Mouse (Mus musculus) right cerebral cortex, postnatal 4 days (tissue): ENCODE results near the gene Szrd1.
A peak's percentile ranks its signal among the peaks of the same experiment; 100 is the strongest.

Source experiments
- DNase-seq: peaks from one replicate; pipeline ENCODE4 v3.0.0-alpha.2; 2022

The Szrd1 gene

DNA sequence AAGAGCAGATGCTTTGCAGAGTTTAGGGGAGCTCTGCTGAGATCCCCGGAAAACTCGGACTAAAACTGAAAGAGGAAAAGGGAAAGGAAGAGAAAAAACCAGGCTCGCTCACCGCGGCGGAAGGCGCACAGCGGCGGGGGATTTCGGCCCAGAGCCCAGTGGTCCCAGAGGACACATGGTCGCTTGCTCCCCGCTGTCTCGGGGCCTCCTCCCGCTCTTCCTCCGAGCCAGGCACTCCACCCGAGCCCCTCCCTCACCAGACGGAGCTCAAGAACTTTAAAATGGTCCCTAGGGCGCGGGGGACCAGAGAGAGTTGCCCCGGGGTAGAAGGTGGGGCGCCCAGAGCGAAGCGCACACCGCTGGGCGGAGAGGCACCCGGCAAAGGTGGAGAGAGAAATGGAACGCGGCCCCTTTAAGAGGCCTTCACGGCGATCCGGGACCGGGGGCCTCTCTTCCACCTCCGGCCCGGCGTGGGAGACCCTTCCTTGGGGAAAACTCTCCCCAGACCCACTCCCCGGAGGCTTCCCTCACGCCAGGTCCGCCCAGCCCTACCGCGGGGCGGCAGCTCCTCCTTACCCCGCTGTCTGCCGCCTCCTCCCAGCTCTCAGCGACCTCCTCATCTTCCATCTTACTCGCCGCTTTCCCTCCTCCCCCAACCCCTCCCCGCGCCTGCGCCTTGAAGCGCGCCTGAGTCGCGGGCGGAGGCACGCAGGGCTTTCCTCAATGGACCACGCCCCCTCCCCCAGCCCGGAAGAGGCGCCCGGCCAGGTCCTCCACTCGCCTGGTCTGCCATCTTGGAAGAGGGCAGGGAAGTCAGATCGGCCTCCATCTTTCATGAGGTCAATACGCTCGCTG is at the start of gene Szrd1:
Szrd1 (minus strand) TSS at position 660 of the 855 bp plus-strand sequence.
- peak; percentile 99 for DNase-seq

DNA sequence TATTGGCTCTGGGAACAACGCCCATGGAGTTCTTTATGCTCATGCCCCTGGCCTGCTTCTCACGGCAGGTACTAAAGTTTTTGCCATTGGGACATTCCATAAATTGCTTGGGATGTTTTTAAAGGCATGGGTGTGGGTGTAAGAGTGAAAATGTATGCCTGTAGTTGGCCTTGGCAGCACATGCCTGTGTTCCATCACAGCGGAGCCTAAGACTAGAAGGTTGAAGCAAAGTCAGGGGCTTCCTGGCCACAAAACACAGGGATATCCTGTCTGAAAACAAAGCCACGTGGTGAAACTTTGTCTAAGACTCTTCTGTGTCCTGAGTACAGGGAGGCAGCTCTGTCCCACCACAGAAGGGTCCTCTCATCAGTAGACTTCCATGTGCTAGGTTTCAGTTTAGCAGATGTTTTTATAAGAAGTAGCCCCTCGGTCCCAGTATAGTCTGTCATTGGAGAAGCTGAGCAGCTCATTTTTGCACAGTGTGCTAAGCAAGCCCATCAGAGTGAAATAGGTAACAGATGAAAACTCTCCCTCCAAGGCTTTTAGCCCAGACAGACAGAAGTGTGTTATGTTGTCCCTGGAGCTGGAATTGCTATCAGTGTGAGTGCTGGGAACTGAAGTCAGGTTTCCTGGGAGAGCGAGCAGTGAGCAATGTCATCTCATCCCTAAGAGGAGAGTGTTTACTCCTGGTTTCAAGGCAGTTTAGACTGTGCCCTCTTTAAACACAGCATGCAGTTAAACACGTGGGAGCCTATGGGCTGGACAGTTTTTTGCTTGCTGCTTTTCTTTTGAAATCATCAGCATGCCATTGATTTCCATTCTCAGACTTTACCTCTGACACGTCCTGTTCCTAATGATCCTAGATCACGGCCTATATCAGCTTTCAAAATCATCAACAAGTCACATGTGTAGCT is 47.6 kb upstream of the Szrd1 start:
- DNase-seq, result no peak

DNA sequence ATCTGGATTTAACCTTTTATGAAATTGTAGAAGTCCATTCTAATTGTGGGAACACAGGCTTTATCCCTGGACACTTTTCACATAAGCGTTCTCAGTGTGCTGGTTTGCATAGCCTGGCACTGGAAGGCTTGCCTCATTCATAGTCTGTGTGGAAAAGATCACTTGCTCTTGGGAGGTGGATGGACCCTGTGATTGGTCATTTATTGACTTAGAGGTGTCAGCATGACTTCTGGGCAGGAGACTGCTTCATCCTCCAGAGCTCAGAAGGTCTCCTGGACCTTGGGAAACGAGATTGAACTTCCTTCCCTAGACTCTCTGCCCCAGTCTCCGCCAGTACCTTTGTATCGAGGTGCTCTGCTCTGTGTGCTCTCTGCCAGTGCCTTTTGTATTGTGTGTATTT is 44.9 kb upstream of the Szrd1 start:
- DNase-seq, result no peak

DNA sequence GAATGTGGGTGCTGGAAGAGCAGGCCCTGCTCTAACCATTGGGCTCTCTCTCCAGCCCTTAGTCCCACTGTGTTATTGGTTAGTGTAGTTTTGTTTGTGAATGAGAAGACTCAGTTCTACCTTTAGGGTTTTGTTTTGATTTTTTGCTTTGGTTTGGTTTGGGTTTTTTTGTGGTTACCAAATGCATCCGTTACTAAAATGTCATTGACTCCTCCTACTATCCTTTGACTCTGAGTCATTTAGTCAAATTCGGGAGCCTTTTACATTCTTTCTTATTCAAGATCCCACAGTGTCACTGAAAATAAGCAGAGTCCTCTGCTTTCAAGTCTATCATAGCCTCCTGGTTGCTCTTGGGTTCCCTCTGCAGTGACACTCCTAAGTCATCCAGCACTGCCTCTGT is 44.4 kb upstream of the Szrd1 start:
- DNase-seq, result no peak

DNA sequence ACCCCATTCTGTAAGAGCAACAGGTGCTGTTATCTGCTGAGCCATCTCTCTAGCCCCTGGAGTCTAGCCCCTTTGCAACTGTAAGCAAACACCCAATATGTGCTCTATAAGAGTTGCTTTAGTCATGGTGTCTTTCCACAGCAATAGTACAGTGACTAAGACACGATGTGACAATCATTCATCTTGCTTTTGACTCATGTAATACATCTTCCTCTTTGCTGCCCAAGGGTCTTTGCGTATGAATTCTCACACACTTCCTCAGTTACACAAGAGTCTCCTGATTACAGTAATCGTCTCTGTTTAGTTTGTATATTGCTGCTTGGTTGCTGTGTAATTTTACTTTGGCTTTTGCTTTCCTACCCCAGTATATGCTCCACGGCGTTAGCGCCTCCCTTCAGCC is 42.4 kb upstream of the Szrd1 start:
- DNase-seq, result no peak

DNA sequence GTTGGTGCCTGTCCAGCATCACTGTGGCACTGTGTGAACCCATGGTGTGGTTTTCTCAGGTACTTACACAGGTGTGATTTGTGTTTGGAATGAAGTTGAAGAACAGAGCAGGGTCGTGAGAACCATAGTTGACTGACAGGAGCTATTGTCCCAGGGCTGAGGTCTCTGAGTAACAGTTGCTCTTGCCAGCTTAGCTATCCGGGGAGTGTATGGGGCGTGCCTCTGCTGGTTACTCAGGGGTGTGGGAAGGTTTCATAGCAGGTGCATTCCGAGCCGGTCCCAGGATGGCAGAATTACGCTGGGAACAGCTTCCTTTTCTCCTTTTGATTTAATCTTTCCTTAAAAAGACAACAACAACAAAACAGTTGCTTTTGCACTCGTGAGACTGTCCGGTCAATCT is 41.3 kb upstream of the Szrd1 start:
- DNase-seq, result no peak

DNA sequence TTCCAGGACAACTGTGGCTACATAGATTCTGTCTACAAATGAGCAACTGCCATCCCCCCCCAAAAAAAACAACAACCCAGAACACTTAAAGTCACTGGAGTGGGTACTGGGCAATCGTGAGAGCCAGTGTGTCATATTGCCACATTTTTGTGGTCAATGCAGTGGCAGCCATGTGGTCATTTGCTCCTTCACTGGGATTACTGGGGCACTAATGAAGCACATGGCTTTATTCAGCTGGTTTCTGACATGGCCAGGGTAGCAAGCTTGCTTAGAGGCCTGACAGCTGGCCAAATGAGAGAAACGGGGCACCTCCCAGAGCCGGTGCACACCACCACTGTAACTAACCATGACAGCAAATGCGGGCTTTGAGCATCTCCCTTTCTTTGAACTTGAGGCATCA is 38.9 kb upstream of the Szrd1 start:
- no peak for DNase-seq

DNA sequence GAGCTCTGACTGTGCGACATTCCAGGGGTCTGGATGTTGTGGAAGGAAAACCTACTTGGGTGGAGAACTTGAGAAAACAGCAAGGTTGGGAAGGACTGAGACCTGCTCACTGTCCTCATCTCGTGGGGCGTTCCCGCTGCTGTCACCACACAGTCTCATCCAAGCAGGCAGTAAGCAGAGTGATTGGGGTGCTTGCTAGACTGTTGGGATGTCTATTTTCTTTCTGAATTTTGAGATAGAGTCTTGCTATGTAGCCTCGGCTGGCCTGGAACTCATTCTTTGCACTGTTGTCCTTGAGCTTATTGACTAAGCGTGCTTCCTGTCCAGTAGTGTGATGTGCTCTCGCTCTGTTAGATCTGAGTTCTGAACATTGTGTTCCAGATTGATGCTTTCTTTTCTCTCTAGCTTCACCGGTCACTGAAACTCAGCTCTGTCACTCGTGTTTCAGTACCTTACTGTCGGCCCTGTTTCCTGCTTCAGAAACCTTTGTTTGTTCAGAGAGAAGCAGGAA is 36.8 kb upstream of the Szrd1 start:
- DNase-seq, result no peak

DNA sequence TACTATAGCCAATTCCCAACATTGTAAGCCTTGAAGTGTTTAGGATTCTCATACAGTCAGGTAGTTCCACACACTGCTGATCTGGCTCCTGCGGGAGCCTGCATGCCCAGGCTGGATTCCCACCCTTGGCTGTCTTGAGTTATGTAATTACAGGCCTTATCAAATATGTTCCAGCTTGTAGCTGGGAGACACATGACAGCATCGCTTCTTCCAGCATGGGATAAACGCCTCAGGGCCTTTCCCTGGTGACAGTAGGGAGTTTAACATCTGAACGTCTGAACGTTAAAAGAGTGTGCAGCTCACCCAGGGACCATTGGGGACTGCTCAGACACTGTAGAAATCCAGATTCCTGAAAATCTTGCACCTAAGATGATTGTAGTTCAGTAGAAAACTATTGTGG is 36.2 kb upstream of the Szrd1 start:
- no peak for DNase-seq

DNA sequence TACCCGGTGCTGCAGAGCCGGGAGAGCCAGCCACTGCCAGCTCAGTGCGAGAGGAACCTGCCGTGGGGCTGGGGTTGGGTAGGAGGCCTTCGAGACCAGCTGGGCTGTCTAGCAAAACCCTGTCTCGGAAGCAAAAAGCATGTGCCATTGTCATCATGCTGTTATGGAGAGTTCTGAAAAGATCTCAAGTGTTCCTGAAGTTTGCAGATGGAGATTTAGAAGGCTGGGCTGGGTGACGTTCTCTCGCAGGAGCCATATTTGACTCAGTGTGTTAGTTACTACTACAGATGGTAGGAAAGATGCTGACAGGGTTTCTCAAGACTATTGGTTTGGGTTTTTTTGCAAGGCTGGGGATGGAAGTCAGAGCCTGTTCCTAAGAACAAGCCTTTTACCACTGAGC is 32.5 kb upstream of the Szrd1 start:
- DNase-seq, result no peak

DNA sequence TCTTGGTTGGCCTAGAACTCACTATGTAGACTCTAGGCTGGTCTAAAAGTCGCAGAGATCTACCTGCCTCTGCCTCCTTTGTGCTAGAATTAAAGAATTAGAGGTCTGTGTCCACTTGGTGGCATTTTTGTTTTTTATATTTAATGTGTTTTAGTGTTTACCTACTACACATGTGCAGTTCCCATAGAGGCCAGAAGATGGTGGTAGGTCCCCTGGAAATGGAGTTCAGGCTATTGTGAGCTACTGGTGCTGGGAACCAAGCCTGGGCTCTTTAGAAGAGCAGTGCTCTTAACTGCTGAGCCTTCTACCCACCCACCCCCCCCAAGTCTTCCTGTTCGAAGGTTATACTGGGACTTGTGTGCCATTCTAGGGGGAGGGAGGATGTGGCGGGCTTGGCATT is 27.6 kb upstream of the Szrd1 start:
- no peak for DNase-seq

DNA sequence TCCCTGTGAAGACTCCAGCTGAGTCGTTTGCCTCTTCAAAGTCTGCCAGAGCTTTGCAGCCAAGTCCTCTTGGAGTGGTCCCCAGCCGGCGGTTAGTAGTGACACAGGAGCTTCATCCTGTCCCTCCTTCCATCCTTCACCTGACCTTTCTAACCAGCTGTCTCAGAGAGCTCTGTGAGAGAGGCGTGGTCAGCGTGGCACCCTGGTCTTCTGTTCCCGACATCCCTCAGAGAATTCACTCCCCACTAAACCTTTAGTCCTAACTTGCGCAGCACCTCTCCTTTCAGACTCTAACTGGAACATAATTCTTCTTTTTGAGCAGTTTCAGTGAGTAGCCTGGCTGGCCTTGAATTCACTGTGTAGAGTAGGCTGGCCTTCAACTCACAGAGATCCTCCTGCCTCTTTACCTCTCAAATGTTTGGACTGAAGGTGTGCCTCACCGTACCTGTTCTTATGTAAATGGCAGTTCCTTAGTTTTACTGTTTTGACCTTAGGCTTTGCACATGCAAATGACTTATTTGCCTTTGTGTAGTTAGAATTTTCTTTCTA is 26.2 kb upstream of the Szrd1 start:
- no peak for DNase-seq

DNA sequence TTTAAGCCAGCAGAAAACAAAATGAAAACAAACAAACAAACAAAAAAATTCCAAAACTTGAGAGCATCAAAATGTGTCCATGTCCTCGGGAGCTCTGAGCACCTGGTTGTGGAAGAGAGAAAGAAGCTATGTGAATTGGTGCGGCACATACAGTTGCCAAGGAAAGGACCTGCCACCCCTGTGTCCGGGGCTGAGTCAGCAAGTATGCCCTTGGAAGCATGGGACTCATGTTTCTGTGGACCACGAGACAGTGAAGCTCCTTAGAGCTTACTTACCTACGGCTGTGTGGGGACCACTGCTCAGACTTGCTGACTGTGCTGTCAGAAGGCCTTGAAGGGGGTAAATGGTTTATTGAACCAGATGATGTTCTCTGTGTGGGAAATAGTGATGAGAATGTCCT is 24.2 kb upstream of the Szrd1 start:
- DNase-seq, result no peak

DNA sequence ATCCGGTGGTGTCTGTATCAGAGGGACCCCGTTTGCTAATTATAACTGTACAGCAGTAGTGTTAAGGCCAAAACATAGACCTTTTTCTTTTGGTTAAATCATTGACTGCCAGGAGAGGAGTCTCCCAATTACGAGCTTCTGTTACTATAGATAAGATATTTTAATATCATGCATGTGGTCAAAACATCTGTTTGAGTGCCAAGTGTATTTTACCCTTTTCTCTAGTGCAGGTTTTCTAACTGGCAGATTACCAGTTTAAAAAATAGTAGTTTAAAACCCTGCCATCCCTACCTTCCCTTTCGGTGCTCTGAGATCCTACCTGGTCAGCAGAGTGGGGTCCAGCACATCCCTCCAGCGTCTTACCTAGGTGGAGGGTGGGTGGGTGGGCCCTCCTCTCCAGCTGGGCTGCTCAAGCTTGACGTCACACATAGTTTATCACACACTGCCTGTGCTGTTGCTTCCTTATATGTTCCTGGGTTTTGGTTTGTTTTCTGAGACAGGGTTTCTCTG is 22.2 kb upstream of the Szrd1 start:
- no peak for DNase-seq

DNA sequence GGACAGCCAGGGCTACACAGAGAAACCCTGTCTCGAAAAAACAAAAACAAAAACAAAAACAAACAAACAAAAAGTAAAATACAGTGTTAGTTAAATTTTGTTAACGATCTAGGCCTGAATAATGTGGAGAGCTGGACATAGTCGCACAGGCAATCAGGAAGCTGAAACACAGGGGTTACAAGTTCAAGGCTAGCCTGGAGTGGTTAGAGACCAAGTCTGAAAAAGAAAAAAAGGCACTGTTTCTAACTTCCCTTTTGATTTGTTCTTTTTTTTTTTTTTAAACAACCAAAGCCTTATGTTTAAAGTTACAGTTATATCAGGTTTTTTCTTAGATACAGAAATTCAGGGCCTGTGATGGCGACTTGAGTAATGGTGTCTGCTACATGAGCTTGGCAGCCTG is 20.6 kb upstream of the Szrd1 start:
- DNase-seq, result no peak

DNA sequence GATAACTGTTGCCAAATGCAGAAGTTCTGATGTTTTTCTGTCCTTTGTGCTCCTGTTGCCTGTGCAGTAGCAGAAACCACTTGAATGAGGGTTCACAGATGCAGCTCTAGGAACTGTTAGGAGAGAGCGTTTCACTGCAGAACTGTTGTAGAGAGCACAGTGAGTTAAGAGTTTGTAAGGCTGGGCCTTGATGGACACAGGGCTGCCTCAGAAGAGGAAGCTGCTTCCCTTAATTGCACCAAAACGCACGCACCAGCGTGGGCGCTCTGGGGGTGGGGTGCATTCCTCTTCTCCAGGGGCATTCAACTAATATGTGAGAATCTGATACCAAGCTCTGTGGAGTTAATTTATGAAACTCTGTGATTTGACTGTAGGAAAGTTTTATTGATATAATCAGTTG is 20.1 kb upstream of the Szrd1 start:
- no peak for DNase-seq

DNA sequence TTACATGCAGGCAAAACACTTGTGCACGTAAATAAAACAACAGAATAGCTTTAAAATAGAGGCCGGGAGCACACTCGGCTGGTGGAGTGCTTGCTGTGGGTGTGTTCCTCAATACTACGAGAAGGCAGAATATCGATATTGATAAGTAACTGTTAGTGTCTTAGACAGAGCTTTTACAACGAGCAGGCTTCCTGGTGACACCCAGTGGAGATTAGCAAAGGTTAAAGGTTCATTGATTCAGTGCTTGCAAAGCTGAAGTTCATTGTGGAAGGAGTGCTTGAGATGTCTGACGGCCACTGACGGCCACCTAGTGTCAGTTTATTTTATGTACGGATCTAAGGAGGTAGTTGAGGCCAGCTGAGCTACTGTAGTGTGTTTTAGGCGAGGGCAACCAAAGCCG is 19.5 kb upstream of the Szrd1 start:
- no peak for DNase-seq

DNA sequence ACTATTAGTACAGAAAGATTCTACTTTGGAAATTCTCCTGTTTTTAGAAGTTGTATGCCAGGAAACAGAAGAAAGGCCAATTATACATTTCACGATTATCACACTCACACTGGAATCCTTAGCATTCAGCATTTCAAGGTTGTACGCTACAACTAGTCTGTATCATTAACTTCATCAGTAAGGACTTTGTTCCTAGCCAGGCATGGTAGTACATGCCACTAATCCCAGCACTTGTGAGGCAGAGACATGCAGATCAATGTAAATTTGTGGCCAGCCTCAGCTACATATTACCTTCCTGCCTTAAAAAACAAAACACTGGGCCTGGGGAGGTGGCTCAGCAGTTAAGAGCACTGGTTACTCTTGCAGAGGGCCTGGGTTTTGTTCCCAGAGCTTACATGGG is 19.0 kb upstream of the Szrd1 start:
- no peak for DNase-seq

DNA sequence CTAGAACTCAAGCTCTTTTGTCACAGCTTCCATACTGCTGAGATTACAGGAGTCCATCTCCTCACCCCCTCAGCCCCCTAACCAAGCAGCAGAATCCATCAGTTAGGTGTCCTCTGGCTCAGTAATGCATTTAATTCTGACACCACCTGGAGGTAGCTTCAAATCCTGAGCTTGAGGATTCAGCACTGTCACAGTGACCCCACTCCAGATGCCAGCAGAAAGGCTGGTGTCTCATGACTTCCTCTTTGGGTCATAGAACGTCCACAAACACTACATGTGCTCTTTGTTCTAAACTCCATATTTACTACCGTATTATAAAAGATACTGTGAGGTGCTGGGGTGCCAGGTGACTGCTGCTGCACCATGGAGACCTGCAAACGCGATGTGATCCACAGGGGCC is 17.9 kb upstream of the Szrd1 start:
- no peak for DNase-seq

DNA sequence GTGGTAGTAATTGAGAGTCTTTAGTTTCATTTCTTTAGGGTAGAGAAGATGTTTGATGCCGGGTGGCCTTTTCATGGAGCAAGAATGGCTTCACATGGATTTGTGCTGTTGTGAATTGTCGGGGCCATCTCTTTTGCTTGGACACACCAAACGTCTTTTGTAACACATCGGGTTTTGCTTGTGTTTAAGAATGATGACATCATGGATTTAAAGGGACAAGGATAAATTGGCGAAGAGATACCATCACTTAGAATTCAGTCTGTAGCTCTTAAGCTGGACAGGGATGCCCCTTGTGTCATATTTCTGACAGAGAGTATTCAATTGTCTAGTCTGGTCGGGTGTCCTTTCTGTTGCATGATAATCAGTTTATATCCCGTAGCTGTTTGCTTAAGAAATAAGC is 9.5 kb upstream of the Szrd1 start:
- DNase-seq, result no peak

DNA sequence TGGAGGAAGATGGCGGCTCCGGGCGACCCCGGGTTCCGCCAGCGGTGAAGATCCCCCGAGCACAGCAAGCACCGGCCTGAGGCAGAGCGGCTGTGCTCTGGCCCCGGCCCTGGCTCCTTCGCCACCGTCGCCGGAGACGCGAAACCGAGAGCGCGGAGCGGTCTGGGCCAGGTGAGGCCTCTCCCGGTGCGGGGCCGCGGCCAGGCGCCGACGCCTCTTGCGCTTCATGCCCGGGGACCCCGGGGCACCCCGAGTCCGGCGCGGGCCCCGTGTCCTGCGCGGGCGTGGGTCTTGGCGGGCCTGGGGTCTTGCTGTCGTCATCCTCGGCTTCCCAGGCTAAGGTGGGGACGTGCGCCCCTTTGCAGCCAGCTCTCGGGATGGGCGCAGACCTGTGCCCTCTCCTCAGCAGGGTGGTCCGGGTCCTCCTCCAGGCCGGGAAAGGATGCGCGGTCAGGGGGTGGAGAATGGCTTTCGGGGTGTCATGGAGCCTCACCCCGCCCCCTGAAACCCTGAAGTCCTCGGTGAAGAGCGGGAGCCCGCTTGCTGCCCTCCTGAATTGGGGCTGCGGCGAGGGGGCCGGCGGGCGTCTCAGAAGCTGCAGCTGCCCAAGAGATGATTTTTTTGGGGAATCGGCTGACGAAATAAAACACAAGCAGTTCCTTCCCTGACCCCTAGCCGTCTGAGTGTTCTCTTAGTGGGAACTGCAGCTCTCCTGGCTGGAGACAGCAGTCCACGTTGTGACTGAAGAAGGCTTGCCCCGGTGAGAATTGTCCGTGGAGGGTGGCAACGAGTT is 8.6 kb upstream of the Szrd1 start:
- DNase-seq, result no peak
